Mouse (Mus musculus) G1E (cell line): ENCODE measurements around the gene Tspan33. TPM values are rescaled to one million over a fixed set of nuclear protein-coding genes. Genes with fewer than 3 reads are reported as not detected.

ENCODE experiments used
- ATAC-seq: 2 replicates; pipeline ENCODE4 v1.8.0; 2016; ENCODE audit warnings: mild to moderate bottlenecking; ENCODE audit not compliant: insufficient number of reproducible peaks, poor library complexity, low FRiP score, severe bottlenecking; ENCODE audit errors: extremely low read depth
- DNase-seq: peaks from one replicate; pipeline ENCODE4 v3.0.0; 2012; ENCODE audit warnings: low spot score
- H3K27me3 ChIP-seq: 2 replicates; pipeline ENCODE4 v1.6.1; 2012; ENCODE audit warnings: mild to moderate bottlenecking, low read length, inconsistent platforms; ENCODE audit not compliant: insufficient read depth
- H3K36me3 ChIP-seq: replicated peaks from 2 replicates; pipeline ENCODE3; 2012; ENCODE audit warnings: mild to moderate bottlenecking, inconsistent platforms
- H3K4me1 ChIP-seq: 2 replicates; pipeline ENCODE4 v1.6.1; 2012; ENCODE audit warnings: low read depth, low read length, inconsistent platforms, mixed read lengths; ENCODE audit not compliant: insufficient read depth
- H3K4me3 ChIP-seq: 2 replicates; pipeline ENCODE4 v1.5.1; 2012; ENCODE audit warnings: low read depth, mild to moderate bottlenecking, inconsistent platforms, low read length, moderate library complexity, mixed read lengths
- H3K9me3 ChIP-seq: replicated peaks from 2 replicates; pipeline ENCODE4 v1.6.1; 2012; ENCODE audit warnings: inconsistent platforms
- CTCF ChIP-seq: IDR thresholded peaks from 2 replicates; pipeline ENCODE4 v1.5.1; 2012; ENCODE audit warnings: low read depth, low read length, inconsistent platforms, mixed read lengths
- GATA1 ChIP-seq: IDR thresholded peaks from 2 replicates; pipeline ENCODE4 v1.6.1; 2012; ENCODE audit warnings: borderline replicate concordance, low read length, inconsistent platforms, mixed read lengths
- GATA2 ChIP-seq: IDR thresholded peaks from 2 replicates; pipeline ENCODE4 v1.6.1; 2012; ENCODE audit warnings: low read depth, low read length, inconsistent platforms, borderline replicate concordance
- POLR2AphosphoS5 ChIP-seq: IDR thresholded peaks from 2 replicates; pipeline ENCODE4 v1.6.1; 2012; ENCODE audit warnings: low read depth, low read length, inconsistent platforms; ENCODE audit not compliant: insufficient replicate concordance
- TAL1 ChIP-seq: conservative IDR thresholded peaks from 2 replicates; pipeline ENCODE4 v1.6.1; 2012; ENCODE audit warnings: low read depth, low read length, inconsistent platforms, mixed read lengths
- polyA plus RNA-seq: library from polyadenylated mRNA; stranded (reverse); fragments of >175 nt; gene quantifications from 2 replicates; pipeline ENCODE4 v1.2.3, GENCODE M21; 2012
- total RNA-seq, 2 experiments: library from RNA; stranded (forward) in 1 of 2; stranded (reverse) in 1 of 2; fragments of 200-1000 nt in 1 of 2; fragments of >200 nt in 1 of 2; fragmentation: Nextera tagmentation in 1 of 2; gene quantifications; 2 replicates each; pipeline ENCODE4 v1.2.3; 2014 to 2017

The Tspan33 gene
- total and polyA plus RNA-seq, 3 experiments = 33.2 to 80.8 (median 33.9) TPM

- H3K36me3 ChIP-seq = peaks cover 25% of the 10 kb centered on the region
These were observed 2.0 kb downstream of the Tspan33 start for GRCm38 (mm10) chr6:29695975-29696374.

GRCm38 (mm10) chr6:29697139-29697538 lies 3.1 kb downstream of the Tspan33 start:
- H3K4me3 ChIP-seq = peak overlapping the region; percentile 62; the same call in 1 of the 2 replicates
- H3K36me3 ChIP-seq = peaks cover 30% of the 10 kb centered on the region
- no peak for ATAC-seq
- no peaks in the 10 kb centered on the region for H3K9me3 ChIP-seq
- peaks cover 6% of the 10 kb centered on the region for H3K27me3 ChIP-seq
- no peak for TF ChIP-seq POLR2AphosphoS5
- TF ChIP-seq TAL1 = no peak
- TF ChIP-seq GATA2 = no peak
- TF ChIP-seq GATA1 = no peak
- no peak for TF ChIP-seq CTCF
- DNase-seq = no peak
- peaks cover 79% of the 10 kb centered on the region for H3K4me1 ChIP-seq

More at GRCm38 (mm10) chr6:29695975-29696374, 2.0 kb downstream of the Tspan33 start:
- no peaks in the 10 kb centered on the region for H3K9me3 ChIP-seq
- H3K4me3 ChIP-seq = peak overlapping the region; percentile 96
- H3K4me1 ChIP-seq = peaks cover 72% of the 10 kb centered on the region
- no peak for ATAC-seq
- DNase-seq = peak; percentile 61
- TF ChIP-seq GATA2 = no peak
- TF ChIP-seq CTCF = no peak
- TF ChIP-seq TAL1 = no peak
- TF ChIP-seq GATA1 = no peak
- TF ChIP-seq POLR2AphosphoS5 = no peak
- H3K27me3 ChIP-seq = peaks cover 13% of the 10 kb centered on the region

GRCm38 (mm10) chr6:29697548-29697947 lies 3.5 kb downstream of the Tspan33 start:
- ATAC-seq (peak; percentile 51; the same call in 1 of the 2 replicates), DNase-seq (peak; percentile 53)
- TF ChIP-seq GATA2 (no peak), TAL1 (peak; percentile 71), POLR2AphosphoS5 (no peak)
- Histone ChIP-seq H3K27me3 (peaks cover 4% of the 10 kb centered on the region; the same call in 1 of the 2 replicates), H3K36me3 (peaks cover 30% of the 10 kb centered on the region), H3K4me1 (peaks cover 80% of the 10 kb centered on the region), H3K9me3 (no peaks in the 10 kb centered on the region), H3K4me3 (peak overlapping the region; percentile 62; the same call in 1 of the 2 replicates)

DNA sequence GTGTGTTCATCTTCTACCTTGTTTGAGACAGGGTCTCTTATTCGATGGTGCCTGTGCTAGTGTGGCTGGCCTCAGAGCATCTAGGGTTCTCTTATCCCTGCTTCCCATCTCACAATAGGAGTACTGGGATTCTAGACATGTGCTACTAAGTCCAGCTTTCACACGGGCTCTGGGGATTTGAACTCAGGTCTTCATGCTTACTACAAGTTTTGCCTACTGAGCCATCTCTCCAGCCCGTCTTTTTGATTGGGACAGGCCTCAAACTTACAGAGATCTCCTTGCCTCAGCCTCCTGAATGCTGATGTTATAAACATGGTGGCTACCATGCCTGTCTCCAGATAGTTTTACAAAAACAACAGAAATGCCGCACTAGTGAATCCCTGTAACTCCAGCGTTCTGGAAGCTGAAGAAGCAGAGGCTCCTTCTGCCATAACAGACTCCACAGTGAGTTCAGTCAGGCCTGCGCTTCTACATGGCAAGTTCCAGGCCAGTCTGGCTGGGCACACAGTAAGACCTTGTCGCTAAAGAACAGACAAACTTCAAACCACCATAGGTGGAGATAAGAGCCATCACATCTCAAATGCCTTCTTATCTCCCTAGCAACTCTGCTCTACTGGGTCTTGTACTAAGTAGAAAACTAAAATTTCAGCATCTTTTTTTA lies 5.2 kb downstream of the Tspan33 start:
- H3K9me3 ChIP-seq = no peaks in the 10 kb centered on the region
- peak; percentile 29; the same call in 1 of the 2 replicates for ATAC-seq
- no peaks in the 10 kb centered on the region for H3K27me3 ChIP-seq
- H3K4me3 ChIP-seq = no peak overlapping the region; the same call in 1 of the 2 replicates
- H3K4me1 ChIP-seq = peaks cover 83% of the 10 kb centered on the region
- no peak for DNase-seq
- H3K36me3 ChIP-seq = peaks cover 40% of the 10 kb centered on the region
- TF ChIP-seq GATA1 = no peak
- TF ChIP-seq TAL1 = peak; percentile 79

DNA sequence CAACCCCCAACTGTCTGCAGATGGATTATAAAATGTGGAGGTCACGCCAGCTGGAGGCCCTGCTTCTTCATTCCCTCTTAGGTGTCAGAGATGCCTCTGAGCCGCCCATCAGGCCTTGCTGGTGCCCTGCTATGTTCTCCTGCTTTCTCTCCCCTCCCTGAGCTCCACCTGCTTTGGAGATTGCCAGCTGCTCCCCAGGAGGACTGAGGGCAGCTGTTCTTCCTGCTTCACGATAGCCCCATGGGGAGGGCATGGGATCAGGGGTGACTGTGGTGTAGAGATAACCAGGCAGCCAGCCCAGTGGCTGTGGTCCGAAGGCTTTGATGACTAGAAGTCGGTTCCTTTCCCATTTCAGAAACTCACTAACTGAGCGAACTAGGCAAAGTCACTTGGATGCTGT lies 7.0 kb downstream of the Tspan33 start:
- peaks cover 89% of the 10 kb centered on the region for H3K4me1 ChIP-seq
- H3K36me3 ChIP-seq = peaks cover 55% of the 10 kb centered on the region
- H3K4me3 ChIP-seq = peak overlapping the region; percentile 31; the same call in 1 of the 2 replicates
- no peaks in the 10 kb centered on the region for H3K9me3 ChIP-seq
- DNase-seq = peak; percentile 73
- no peaks in the 10 kb centered on the region for H3K27me3 ChIP-seq
- ATAC-seq = peak; percentile 78
- 0 out of 2 replicates have a peak, but pooled peaks have one; percentile 39 for TF ChIP-seq GATA2
- no peak for TF ChIP-seq GATA1
- no peak for TF ChIP-seq CTCF
- TF ChIP-seq TAL1 = peak; percentile 100
- TF ChIP-seq POLR2AphosphoS5 = no peak

DNA sequence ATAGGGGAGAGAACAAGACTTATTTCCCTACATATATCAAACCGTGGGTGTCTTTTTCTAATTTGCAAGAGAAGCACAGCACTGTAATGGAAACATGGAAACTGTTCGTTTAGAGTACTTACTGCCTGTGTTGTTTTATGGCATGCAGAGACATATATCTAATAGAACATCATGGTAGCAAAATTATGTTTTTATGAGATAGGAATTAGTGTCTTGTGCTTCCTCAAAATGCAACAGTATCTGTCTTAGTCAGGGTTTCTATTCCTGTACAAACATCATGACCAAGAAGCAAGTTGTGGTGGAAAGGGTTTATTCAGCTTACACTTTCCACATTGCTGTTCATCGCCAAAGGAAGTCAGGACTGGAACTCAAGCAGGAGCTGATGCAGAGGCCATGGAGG lies 8.1 kb downstream of the Tspan33 start:
- ATAC-seq = peak; percentile 30; the same call in 1 of the 2 replicates
- no peaks in the 10 kb centered on the region for H3K9me3 ChIP-seq
- H3K4me1 ChIP-seq = peaks cover 88% of the 10 kb centered on the region
- H3K27me3 ChIP-seq = no peaks in the 10 kb centered on the region
- H3K36me3 ChIP-seq = peaks cover 61% of the 10 kb centered on the region
- no peak for DNase-seq
- no peak for TF ChIP-seq POLR2AphosphoS5
- peak; percentile 85 for TF ChIP-seq TAL1
- H3K4me3 ChIP-seq = no peak overlapping the region
